Mouse (Mus musculus) spleen, adult 2 months (tissue): ENCODE measurements at regions not wholly inside any gene's neighbourhood (a gene's known extent, or its start where the extent isn't known, plus 50 kb on each side); places are given as distances from the start of the nearest gene placed in this dataset.

Source experiments
- CTCF ChIP-seq: fragments of 200-500 bp; IDR thresholded peaks from 2 replicates; pipeline ENCODE4 v1.5.1; 2011; ENCODE audit warnings: mild to moderate bottlenecking, inconsistent platforms; ENCODE audit not compliant: insufficient read depth, insufficient read length, insufficient replicate concordance; ENCODE audit errors: extremely low read depth
- POLR2A ChIP-seq: fragments of 200-500 bp; IDR thresholded peaks from 2 replicates; pipeline ENCODE4 v1.6.1; 2011; ENCODE audit warnings: low read depth, low read length, inconsistent platforms

- TF ChIP-seq POLR2A (no peak), CTCF (no peak)
These were observed 954.3 kb upstream of the Car8 start for GRCm38 (mm10) chr4:9193121-9193520.
